Mouse (Mus musculus) lung, embryonic 16.5 days (tissue): ENCODE data around the gene Mapk10. TPM values are rescaled to one million over a fixed set of nuclear protein-coding genes. Genes with fewer than 3 reads are reported as not detected.

Experiments
- polyA plus RNA-seq: library from polyadenylated mRNA; unstranded; fragments of >200 nt; fragmentation: Nextera tagmentation; extraction: Ambion mirVana; gene quantifications from 2 replicates; pipeline ENCODE4 v1.2.1, GENCODE M21; 2015

Mapk10 gene
- polyA plus RNA-seq, 1 experiment from 2014 or later: 1.9 TPM

Other genes with a start within 250 kb of the Mapk10 start
- gene Ptpn13, start 213.9 kb upstream of the Mapk10 start, polyA plus RNA-seq: 14.9 and 15.4 TPM in 2 replicates